Mouse (Mus musculus) G1E (cell line): ENCODE data around the gene St5.

ENCODE experiments used
- CTCF ChIP-seq: IDR thresholded peaks from 2 replicates; pipeline ENCODE4 v1.5.1; 2012; ENCODE audit warnings: low read depth, low read length, inconsistent platforms, mixed read lengths
- GATA1 ChIP-seq: IDR thresholded peaks from 2 replicates; pipeline ENCODE4 v1.6.1; 2012; ENCODE audit warnings: borderline replicate concordance, low read length, inconsistent platforms, mixed read lengths
- GATA2 ChIP-seq: IDR thresholded peaks from 2 replicates; pipeline ENCODE4 v1.6.1; 2012; ENCODE audit warnings: low read depth, low read length, inconsistent platforms, borderline replicate concordance
- POLR2AphosphoS5 ChIP-seq: IDR thresholded peaks from 2 replicates; pipeline ENCODE4 v1.6.1; 2012; ENCODE audit warnings: low read depth, low read length, inconsistent platforms; ENCODE audit not compliant: insufficient replicate concordance
- TAL1 ChIP-seq: conservative IDR thresholded peaks from 2 replicates; pipeline ENCODE4 v1.6.1; 2012; ENCODE audit warnings: low read depth, low read length, inconsistent platforms, mixed read lengths

GRCm38 (mm10) chr7:109637391-109637790, 66.0 kb downstream of the St5 start:
- TF ChIP-seq CTCF (no peak), GATA2 (no peak), GATA1 (no peak), TAL1 (no peak), POLR2AphosphoS5 (no peak)
